Mouse (Mus musculus) right cerebral cortex, postnatal 10 days (tissue): ENCODE measurements at regions not wholly inside any gene's neighbourhood (a gene's known extent, or its start where the extent isn't known, plus 50 kb on each side); places are given as distances from the start of the nearest gene placed in this dataset.

Experiments used
- DNase-seq, 2 experiments: peaks; one replicate each; pipeline ENCODE4 v3.0.0; 2021; ENCODE audit warnings: low spot score in 2 of 2

- no peak for DNase-seq
These were observed 225.5 kb upstream of the Cdh4 start for GRCm38 (mm10) chr2:179216773-179217172.

- no peak for DNase-seq
These were observed 214.1 kb upstream of the Cdh4 start for GRCm38 (mm10) chr2:179228096-179228495.

GRCm38 (mm10) chr2:179231708-179232354, 210.4 kb upstream of the Cdh4 start:
- no peak for DNase-seq

DNA sequence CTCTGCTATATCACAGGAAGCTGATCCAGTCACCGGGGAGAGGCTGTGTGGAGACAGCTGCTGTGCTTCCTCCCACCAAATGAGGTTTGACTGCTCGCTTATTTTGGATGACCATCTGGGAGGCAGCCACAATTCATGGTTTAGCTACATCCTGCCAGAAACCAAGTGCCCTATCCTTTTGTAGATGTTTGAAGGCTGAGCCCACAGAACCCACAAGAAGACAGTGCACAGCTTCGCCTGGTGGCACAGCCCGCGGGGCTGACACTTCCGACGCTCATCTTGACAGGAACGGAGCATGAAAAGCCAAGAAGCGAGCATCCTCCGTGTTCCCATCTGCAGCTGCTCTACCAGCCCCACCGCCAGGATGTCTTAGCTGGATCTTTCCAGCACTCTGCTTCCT, 204.1 kb upstream of the Cdh4 start:
- peak; percentile 59 to 67 for DNase-seq

GRCm38 (mm10) chr2:179260892-179261291, 181.3 kb upstream of the Cdh4 start:
- DNase-seq = no peak

GRCm38 (mm10) chr2:179263888-179264287, 178.3 kb upstream of the Cdh4 start:
- no peak for DNase-seq

GRCm38 (mm10) chr2:179265436-179265835, 176.8 kb upstream of the Cdh4 start:
- DNase-seq = peak; percentile 33 to 39

DNA sequence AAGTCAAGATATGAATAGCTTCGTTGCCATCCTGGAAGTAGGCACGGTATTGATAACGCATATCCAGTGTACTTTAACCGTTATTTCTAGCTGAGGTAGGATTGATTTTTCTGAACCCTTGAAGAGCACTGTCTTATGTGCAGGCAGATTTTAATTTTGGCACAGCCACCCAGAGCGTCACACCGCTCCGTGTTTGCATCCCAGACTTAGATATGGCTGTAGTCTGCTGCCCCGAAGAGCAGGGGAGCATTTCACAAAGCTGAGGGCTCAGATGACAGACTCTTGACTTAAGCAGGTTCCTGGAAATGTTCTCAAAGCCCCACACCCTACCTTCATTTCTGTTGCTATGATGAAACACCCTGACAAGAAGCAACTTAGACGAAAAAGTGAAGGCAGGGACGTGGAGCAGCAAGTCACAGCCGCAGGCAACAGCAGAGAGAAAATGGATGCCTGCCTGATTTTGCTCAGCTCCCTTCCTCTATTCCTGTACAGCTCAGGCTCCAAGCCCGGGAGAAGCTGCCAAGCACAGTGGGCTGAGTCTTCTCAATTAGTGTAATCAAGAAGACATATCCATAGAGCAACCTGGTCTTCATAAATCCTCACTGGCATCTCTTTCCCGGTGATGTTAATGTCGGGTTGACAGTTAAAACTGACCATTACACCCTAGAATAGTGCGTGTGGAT, 164.9 kb upstream of the Cdh4 start:
- DNase-seq = peak; percentile 69 to 72

DNA sequence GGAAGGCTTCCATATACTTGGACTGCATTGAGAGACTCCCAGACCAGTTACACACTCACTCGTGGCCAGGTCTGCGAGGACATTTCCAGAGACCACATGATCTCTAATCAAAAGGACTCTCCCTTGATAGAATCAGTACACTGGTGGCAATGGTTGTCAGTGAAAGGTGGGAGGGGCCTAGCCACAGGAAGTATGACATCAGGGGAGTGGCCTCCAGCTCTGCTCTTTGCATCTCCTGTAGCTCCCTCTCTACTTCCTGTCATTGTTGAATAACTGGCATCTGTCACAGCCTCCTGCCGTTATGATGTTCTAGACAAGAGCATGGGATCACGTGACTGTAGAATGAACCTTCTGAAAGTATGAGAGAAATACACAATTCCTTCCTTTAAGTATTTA, 164.3 kb upstream of the Cdh4 start:
- DNase-seq = no peak

DNA sequence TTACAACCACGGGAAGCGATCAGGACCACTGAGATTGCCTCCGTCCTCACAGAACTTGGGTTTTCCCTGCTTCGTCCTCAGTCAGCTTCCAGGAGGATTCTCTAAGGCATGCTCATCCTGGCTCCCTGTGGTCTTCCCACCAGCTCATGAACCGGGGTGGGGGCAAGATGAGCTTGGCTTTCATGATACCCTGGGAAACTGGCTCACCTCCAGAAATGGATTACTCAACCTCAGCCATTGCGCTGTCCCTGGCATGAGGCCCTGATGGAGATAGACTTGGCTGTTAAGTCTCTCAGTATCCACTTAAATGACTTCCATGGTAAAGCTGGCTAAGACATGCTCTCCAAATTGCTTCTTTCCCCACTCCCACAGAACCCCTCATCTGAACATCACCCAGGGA, 160.0 kb upstream of the Cdh4 start:
- DNase-seq = no peak

GRCm38 (mm10) chr2:179290394-179290793, 151.8 kb upstream of the Cdh4 start:
- no peak for DNase-seq

GRCm38 (mm10) chr2:179291046-179291563, 151.1 kb upstream of the Cdh4 start:
- DNase-seq = no peak

- DNase-seq = no peak
These were observed 150.3 kb upstream of the Cdh4 start for GRCm38 (mm10) chr2:179291958-179292357.

DNA sequence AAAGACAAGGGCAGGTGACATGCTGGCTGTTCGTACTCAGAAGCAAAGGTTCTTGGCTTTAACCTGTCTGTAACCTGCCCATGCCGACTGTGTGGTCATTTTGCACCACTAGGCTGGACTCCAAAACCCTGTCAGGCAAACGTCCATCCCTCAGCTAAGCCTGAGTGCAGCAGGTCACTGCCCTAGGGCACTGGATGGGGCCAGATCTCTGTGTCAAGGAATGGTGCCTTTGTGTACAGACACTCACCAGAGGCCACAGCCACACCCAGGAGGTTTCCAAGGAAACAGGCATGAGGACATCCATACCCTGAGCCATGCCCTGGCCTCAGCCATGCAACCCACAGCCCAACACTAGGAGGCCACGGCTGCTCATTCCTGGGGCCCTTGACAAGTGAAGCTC, 149.7 kb upstream of the Cdh4 start:
- DNase-seq = no peak

- no peak for DNase-seq
These were observed 149.1 kb upstream of the Cdh4 start for GRCm38 (mm10) chr2:179293114-179293513.

DNA sequence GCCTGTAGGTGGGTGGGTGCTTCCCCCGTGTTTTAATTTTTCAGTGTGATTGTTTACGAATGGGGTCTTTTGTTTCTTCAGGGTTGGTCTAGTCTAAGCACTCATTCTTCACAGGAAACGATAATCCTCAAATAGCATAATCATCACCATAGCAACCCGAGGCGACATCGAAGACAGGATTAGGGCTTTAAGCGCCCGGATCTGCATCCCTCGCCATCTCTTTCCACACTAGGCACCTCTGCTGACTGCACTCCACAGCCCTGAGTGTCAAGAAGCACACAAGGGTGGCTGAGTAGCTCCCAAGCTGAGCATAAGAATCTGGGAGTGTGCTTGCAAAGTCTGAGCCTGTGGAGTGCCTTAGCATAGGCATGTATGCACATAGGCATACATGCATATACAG, 145.2 kb upstream of the Cdh4 start:
- no peak for DNase-seq

DNA sequence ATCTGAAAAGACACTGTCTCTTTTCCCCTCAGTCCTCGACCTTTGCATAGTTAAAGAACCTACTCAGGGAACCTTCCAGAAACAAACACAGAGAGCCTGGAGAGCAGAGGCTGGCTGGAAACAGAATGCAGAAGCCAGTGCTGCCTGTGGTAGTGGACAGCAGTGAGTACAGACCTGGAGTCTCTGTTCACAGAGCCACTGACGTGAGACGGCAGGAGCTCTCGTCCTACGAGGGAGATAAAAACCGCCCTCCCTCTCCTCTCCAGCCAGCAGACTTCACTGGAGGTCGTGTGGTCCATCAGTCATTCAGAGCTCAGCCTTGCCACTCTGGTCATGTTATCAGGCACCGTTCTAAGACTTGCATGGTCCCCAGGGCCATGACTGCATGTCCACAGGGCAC, 138.5 kb upstream of the Cdh4 start:
- no peak for DNase-seq

DNA sequence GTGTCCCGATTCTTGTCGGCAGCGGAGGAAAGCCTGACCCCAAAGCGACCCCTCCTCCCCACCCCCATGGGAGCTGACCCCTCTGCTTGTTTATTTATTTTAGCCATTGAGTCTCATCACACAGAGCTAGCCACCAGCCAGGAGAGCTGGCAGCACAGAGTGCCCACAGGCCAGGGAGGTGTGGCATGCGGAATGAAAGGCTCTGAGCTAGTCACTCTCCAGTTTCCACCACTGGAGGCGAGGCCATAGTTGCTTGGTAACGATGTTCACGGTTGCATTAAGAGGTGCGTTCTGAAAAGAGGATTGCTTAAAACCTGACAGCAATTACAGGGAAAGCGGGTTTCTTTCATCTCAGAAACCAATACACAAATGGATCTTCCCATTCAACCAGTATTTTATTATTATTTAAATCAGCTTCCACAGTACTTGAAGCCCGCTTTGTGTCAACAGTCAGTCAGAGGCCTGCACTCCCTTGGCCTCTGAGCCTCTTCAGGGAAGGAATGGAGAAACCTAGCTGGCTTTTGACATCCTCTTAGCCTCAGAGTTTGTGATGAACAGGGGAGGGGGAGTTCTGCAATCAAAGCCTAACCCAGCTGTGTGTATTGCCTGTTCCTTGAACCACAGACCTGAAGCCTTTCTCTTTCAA, 134.8 kb upstream of the Cdh4 start:
- DNase-seq = peak; percentile 60 to 70

- DNase-seq = no peak
These were observed 134.3 kb upstream of the Cdh4 start for GRCm38 (mm10) chr2:179307932-179308303.

- no peak for DNase-seq
These were observed 124.2 kb upstream of the Cdh4 start for GRCm38 (mm10) chr2:179318046-179318445.

GRCm38 (mm10) chr2:179325242-179325641, 117.0 kb upstream of the Cdh4 start:
- DNase-seq = no peak

DNA sequence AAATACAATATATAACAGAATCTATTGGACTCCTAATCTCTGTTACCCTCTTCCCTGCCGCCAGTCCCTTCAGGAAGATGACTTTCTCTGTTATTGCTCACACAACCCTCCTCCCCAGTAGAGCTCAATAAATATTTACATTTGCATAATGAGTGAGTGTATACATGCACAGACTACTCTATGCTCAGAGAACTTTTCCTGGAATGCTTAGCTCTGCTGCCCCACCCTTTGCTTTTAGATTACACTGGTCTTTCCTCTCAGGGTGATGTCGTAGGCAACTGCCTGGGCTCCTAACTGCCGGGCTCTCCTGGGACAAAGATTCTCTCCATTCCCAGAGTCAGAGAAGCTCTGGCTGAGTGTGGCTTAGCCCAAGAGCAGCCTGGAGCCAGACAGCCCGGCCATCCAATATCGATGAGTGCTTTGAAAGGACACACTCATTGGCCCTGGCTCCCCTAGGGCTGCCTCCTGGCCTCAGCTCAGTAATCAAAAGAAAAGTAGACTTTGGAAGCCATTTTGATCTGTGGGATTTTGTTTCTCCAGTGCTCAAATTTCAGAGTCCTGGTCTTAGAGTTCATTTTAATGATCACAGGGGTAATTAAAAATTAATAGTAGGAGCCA, 109.2 kb upstream of the Cdh4 start:
- DNase-seq = no peak

DNA sequence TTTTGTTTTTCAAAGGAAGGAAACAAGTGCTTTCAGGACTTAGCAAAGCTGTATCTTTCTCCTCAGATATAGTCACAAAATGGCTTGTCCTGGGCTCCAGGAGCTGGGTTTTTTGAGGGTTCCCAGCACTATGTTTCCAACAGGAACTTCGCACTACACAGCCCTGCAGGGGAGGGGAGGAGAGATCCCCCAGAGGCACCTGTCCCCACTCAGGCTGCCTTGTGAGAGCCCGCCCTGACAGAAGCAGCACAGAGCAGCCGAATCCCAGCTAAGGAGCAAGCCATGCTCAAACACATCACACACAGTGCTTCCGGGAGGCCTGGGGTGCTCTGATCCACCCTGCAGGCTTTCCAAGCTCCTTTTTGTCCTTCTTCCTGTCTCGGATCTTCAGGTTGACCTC, 108.6 kb upstream of the Cdh4 start:
- no peak for DNase-seq
